Mouse (Mus musculus) bone marrow, adult 2 months (tissue): ENCODE data around the gene Cd44.

Source experiments
- CTCF ChIP-seq: fragments of 200-500 bp; IDR thresholded peaks from 2 replicates; pipeline ENCODE4 v1.5.1; 2011; ENCODE audit warnings: low read length, control low read depth; ENCODE audit not compliant: control insufficient read depth, insufficient read depth
- POLR2A ChIP-seq: fragments of 200-500 bp; IDR thresholded peaks from 2 replicates; pipeline ENCODE4 v1.6.1; 2011; ENCODE audit warnings: low read depth, mild to moderate bottlenecking, control low read depth, low read length, borderline replicate concordance; ENCODE audit not compliant: control insufficient read depth

GRCm38 (mm10) chr2:102873194-102873593 lies 28.3 kb downstream of the Cd44 start:
- TF ChIP-seq POLR2A (no peak), CTCF (no peak)
